Mouse (Mus musculus) G1E (cell line): ENCODE data around the gene Bloc1s5. TPM values are rescaled to one million over a fixed set of nuclear protein-coding genes. Genes with fewer than 3 reads are reported as not detected.

ENCODE experiments used
- ATAC-seq: 2 replicates; pipeline ENCODE4 v1.8.0; 2016; ENCODE audit warnings: mild to moderate bottlenecking; ENCODE audit not compliant: insufficient number of reproducible peaks, poor library complexity, low FRiP score, severe bottlenecking; ENCODE audit errors: extremely low read depth
- DNase-seq: peaks from one replicate; pipeline ENCODE4 v3.0.0; 2012; ENCODE audit warnings: low spot score
- H3K27me3 ChIP-seq: 2 replicates; pipeline ENCODE4 v1.6.1; 2012; ENCODE audit warnings: mild to moderate bottlenecking, low read length, inconsistent platforms; ENCODE audit not compliant: insufficient read depth
- H3K36me3 ChIP-seq: replicated peaks from 2 replicates; pipeline ENCODE3; 2012; ENCODE audit warnings: mild to moderate bottlenecking, inconsistent platforms
- H3K4me1 ChIP-seq: 2 replicates; pipeline ENCODE4 v1.6.1; 2012; ENCODE audit warnings: low read depth, low read length, inconsistent platforms, mixed read lengths; ENCODE audit not compliant: insufficient read depth
- H3K4me3 ChIP-seq: 2 replicates; pipeline ENCODE4 v1.5.1; 2012; ENCODE audit warnings: low read depth, mild to moderate bottlenecking, inconsistent platforms, low read length, moderate library complexity, mixed read lengths
- H3K9me3 ChIP-seq: replicated peaks from 2 replicates; pipeline ENCODE4 v1.6.1; 2012; ENCODE audit warnings: inconsistent platforms
- CTCF ChIP-seq: IDR thresholded peaks from 2 replicates; pipeline ENCODE4 v1.5.1; 2012; ENCODE audit warnings: low read depth, low read length, inconsistent platforms, mixed read lengths
- GATA1 ChIP-seq: IDR thresholded peaks from 2 replicates; pipeline ENCODE4 v1.6.1; 2012; ENCODE audit warnings: borderline replicate concordance, low read length, inconsistent platforms, mixed read lengths
- GATA2 ChIP-seq: IDR thresholded peaks from 2 replicates; pipeline ENCODE4 v1.6.1; 2012; ENCODE audit warnings: low read depth, low read length, inconsistent platforms, borderline replicate concordance
- POLR2AphosphoS5 ChIP-seq: IDR thresholded peaks from 2 replicates; pipeline ENCODE4 v1.6.1; 2012; ENCODE audit warnings: low read depth, low read length, inconsistent platforms; ENCODE audit not compliant: insufficient replicate concordance
- TAL1 ChIP-seq: conservative IDR thresholded peaks from 2 replicates; pipeline ENCODE4 v1.6.1; 2012; ENCODE audit warnings: low read depth, low read length, inconsistent platforms, mixed read lengths
- polyA plus RNA-seq: library from polyadenylated mRNA; stranded (reverse); fragments of >175 nt; gene quantifications from 2 replicates; pipeline ENCODE4 v1.2.3, GENCODE M21; 2012
- total RNA-seq, 2 experiments: library from RNA; stranded (forward) in 1 of 2; stranded (reverse) in 1 of 2; fragments of 200-1000 nt in 1 of 2; fragments of >200 nt in 1 of 2; fragmentation: Nextera tagmentation in 1 of 2; gene quantifications; 2 replicates each; pipeline ENCODE4 v1.2.3; 2014 to 2017

Bloc1s5 gene
- total and polyA plus RNA-seq, 3 experiments: 8.2 to 35.2 (median 17.2) TPM

- H3K27me3 ChIP-seq: peaks cover 2% of the 10 kb centered on the region; the same call in 1 of the 2 replicates
- no peaks in the 10 kb centered on the region for H3K36me3 ChIP-seq
- no peaks in the 10 kb centered on the region for H3K4me1 ChIP-seq
- ATAC-seq (no peak), DNase-seq (no peak)
- H3K9me3 ChIP-seq: no peaks in the 10 kb centered on the region
- no peak overlapping the region for H3K4me3 ChIP-seq
- TF ChIP-seq TAL1 (no peak), POLR2AphosphoS5 (no peak), CTCF (no peak; the same call in 1 of the 2 replicates), GATA1 (no peak), GATA2 (no peak)
Observed at GRCm38 (mm10) chr13:38548681-38549080, 86.2 kb downstream of the Bloc1s5 start.

- peaks cover 2% of the 10 kb centered on the region; the same call in 1 of the 2 replicates for H3K27me3 ChIP-seq
- ATAC-seq (no peak), DNase-seq (no peak)
- H3K4me1 ChIP-seq: no peaks in the 10 kb centered on the region
- no peak overlapping the region for H3K4me3 ChIP-seq
- no peaks in the 10 kb centered on the region for H3K9me3 ChIP-seq
- no peaks in the 10 kb centered on the region for H3K36me3 ChIP-seq
- no peak for TF ChIP-seq GATA2
- no peak for TF ChIP-seq TAL1
- no peak for TF ChIP-seq GATA1
- no peak for TF ChIP-seq POLR2AphosphoS5
- no peak for TF ChIP-seq CTCF
Observed at GRCm38 (mm10) chr13:38547717-38548116, 87.2 kb downstream of the Bloc1s5 start.

- H3K4me3 ChIP-seq: no peak overlapping the region
- H3K27me3 ChIP-seq: peaks cover 5% of the 10 kb centered on the region
- ATAC-seq: no peak
- H3K36me3 ChIP-seq: no peaks in the 10 kb centered on the region
- no peaks in the 10 kb centered on the region for H3K4me1 ChIP-seq
- DNase-seq: no peak
- no peak for TF ChIP-seq CTCF
- TF ChIP-seq POLR2AphosphoS5: no peak
- no peak for TF ChIP-seq GATA2
- no peak for TF ChIP-seq TAL1
- TF ChIP-seq GATA1: no peak
- H3K9me3 ChIP-seq: no peaks in the 10 kb centered on the region
Observed at GRCm38 (mm10) chr13:38546754-38547153, 88.2 kb downstream of the Bloc1s5 start.

- no peak for TF ChIP-seq GATA2
- TF ChIP-seq CTCF: no peak
- no peak for TF ChIP-seq POLR2AphosphoS5
- TF ChIP-seq TAL1: no peak
- TF ChIP-seq GATA1: no peak
- Histone ChIP-seq H3K36me3 (no peaks in the 10 kb centered on the region), H3K4me3 (no peak overlapping the region), H3K4me1 (no peaks in the 10 kb centered on the region), H3K27me3 (peaks cover 6% of the 10 kb centered on the region), H3K9me3 (no peaks in the 10 kb centered on the region)
- no peak for ATAC-seq
- DNase-seq: no peak
Observed at GRCm38 (mm10) chr13:38545460-38545859, 89.4 kb downstream of the Bloc1s5 start.

DNA sequence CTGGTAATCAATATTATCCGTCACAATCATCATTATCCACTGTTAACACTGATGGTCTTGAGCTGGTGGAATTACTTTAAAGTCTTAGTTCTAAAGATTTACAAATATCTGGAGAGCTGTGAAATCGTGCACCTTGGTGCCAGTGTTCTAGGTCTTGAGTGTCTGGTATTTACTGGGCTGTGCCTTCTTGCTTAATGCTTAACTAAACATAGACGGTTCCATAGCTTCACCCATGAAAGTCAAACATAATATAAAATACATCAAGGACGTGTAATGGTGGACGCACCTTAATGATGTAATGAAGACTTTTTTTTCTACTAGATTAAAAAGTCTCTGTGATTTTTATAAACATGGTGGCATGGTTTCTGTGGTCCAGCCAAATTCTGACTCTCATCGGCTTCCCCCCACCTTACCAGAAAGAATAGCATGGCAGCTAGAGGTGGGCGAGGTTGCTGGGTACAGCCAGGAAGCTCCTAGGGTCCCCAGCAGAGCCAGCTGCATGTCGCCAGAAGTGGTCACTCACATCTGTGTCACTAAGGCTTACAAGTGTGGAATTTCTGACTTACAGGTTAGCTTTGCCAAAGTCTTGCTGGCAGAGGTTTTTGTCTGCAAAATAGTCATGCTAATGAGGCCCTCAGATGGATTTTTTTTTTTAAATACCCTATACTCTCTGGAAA lies 90.0 kb downstream of the Bloc1s5 start:
- H3K9me3 ChIP-seq: no peaks in the 10 kb centered on the region
- H3K36me3 ChIP-seq: no peaks in the 10 kb centered on the region
- no peaks in the 10 kb centered on the region for H3K4me1 ChIP-seq
- no peak for TF ChIP-seq POLR2AphosphoS5
- H3K27me3 ChIP-seq: peaks cover 6% of the 10 kb centered on the region
- H3K4me3 ChIP-seq: no peak overlapping the region
- ATAC-seq (no peak), DNase-seq (no peak)

DNA sequence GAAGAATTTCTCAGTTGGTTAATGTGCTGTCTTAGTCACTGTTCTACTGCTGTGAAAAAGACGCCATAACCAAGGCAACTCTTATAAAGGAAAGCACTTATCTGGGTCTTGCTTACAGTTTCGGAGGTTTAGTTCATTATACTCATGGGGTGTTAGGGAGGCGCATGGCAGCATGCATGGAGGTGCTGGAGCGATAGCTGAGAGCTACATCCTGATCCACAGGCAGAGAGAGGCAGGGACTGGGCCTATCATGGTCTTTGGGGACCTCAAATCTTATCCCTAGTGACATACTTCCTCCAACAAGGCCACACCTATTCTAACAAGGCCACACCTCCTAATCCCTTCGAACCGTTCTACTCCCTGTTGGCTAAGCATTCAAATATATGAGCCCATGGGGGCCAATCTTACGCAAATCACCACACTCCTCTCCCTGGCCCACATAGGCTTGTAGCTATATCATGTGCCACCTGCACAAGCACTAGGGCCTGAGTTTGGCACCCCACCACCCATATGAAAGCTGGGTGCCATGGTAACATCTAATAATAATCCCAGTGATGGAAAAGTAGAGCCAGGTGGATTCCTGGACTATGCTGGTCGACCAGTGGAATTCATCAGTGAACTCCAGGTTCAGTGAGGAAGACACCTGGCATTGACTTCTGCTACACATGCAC lies 91.3 kb downstream of the Bloc1s5 start:
- Histone ChIP-seq H3K4me3 (no peak overlapping the region), H3K4me1 (no peaks in the 10 kb centered on the region), H3K36me3 (no peaks in the 10 kb centered on the region), H3K9me3 (no peaks in the 10 kb centered on the region), H3K27me3 (peaks cover 7% of the 10 kb centered on the region; the same call in 1 of the 2 replicates)
- TF ChIP-seq GATA2 (no peak), GATA1 (no peak), POLR2AphosphoS5 (no peak), TAL1 (no peak), CTCF (no peak)
- no peak for ATAC-seq
- DNase-seq: no peak

Other genes starting within 250 kb of the Bloc1s5 start
- gene Txndc5, start 106.3 kb downstream of the Bloc1s5 start, total RNA-seq (2014; fragmentation: Nextera tagmentation): 46.8 and 48.5 TPM in 2 replicates
- gene Txndc5, start 106.3 kb downstream of the Bloc1s5 start, total RNA-seq (2017): 47.1 and 56.3 TPM in 2 replicates
- 74.9 and 76.7 TPM in 2 replicates for gene Txndc5, start 106.3 kb downstream of the Bloc1s5 start, polyA plus RNA-seq
- gene Eef1e1, start 23.9 kb upstream of the Bloc1s5 start, total RNA-seq (2014; fragmentation: Nextera tagmentation): 73.1 and 95.1 TPM in 2 replicates
- 67.5 and 77.6 TPM in 2 replicates for gene Eef1e1, start 23.9 kb upstream of the Bloc1s5 start, total RNA-seq (2017)
- gene Eef1e1, start 23.9 kb upstream of the Bloc1s5 start, polyA plus RNA-seq: 30.0 and 34.4 TPM in 2 replicates